In the genomic region with DNA sequence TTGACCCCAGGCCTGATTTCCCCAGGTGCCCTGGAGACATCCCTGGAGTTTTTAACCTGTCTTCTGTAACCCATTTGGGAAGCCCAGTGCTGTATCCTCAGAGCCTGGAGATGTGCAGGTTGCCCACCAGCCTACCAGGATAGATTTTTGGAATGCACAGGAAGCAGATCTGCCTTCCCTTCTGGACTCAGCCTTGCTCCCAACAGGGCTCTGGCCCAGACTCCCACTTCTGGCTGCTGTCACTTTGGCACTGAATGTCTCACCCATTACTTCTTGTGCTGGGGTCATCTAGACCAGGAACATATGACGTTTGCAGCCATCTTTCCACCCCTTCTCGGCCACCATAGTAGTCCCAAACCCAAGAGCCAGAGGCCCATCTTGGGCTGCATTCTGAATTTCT, we compare ENCODE assay signal across 27 mouse cellular contexts. TPM values are rescaled to one million over a fixed set of nuclear protein-coding genes. Genes with fewer than 3 reads are reported as not detected.
DNase-seq lines count a peak whose midpoint lies in the region; ATAC-seq and TF ChIP-seq lines count a peak whose summit lies in the region.
"Had no signal": no experiment of that assay in that cellular context is flagged by ENCODE, and none has a peak within 500 bp of the region (broad histone marks: within the 10 kb centered on the region; RNA-seq: fewer than 3 reads in every experiment).

No protein-coding gene starts in this region.

- H3K4me3 ChIP-seq in erythroblast, embryonic 14.5 days (replicated peaks), result peak overlapping the region; percentile 34
- H3K4me3 ChIP-seq in bone marrow, adult 2 months (replicated peaks; ENCODE audit: control insufficient read depth, low read depth, low read length), result no peak overlapping the region
- no peak overlapping the region; the same call in 1 of the 2 replicates for H3K4me3 ChIP-seq in liver, embryonic 13.5 days (replicated peaks)
- H3K4me3 ChIP-seq: gastrocnemius, adult 2 months; heart, embryonic 13.5 days; hindbrain, embryonic 15.5 days; left cerebral cortex, adult 2 months; limb, embryonic 12.5 days; neural tube, embryonic 15.5 days had no signal

- no peaks in the 10 kb centered on the region for H3K27me3 ChIP-seq in erythroblast, embryonic 14.5 days (ENCODE audit: control insufficient read depth)
- no peaks in the 10 kb centered on the region for H3K27me3 ChIP-seq in liver, embryonic 13.5 days
- H3K27me3 ChIP-seq: CH12.LX; heart, embryonic 13.5 days; hindbrain, embryonic 15.5 days; limb, embryonic 12.5 days; neural tube, embryonic 15.5 days had no signal

- H3K9me3 ChIP-seq in erythroblast, embryonic 14.5 days (ENCODE audit: control insufficient read depth, low read length), result no peaks in the 10 kb centered on the region
- H3K9me3 ChIP-seq in liver, embryonic 13.5 days (replicated peaks), result no peaks in the 10 kb centered on the region
- H3K9me3 ChIP-seq: heart, embryonic 13.5 days; hindbrain, embryonic 15.5 days; limb, embryonic 12.5 days; neural tube, embryonic 15.5 days had no signal

- peak overlapping the region; percentile 11; the same call in 1 of the 2 replicates for H3K27ac ChIP-seq in bone marrow, adult 2 months (ENCODE audit: control insufficient read depth, insufficient read depth, low read depth, low read length, poor library complexity)
- peak overlapping the region; percentile 99 for H3K27ac ChIP-seq in liver, embryonic 13.5 days
- H3K27ac ChIP-seq: heart, embryonic 13.5 days; hindbrain, embryonic 15.5 days; kidney, postnatal 0 days; neural tube, embryonic 15.5 days had no signal

- peak overlapping the region; percentile 86 for H3K4me2 ChIP-seq in liver, embryonic 13.5 days
- H3K4me2 ChIP-seq: heart, embryonic 13.5 days; hindbrain, embryonic 15.5 days; limb, embryonic 12.5 days; lung, embryonic 14.5 days; neural tube, embryonic 15.5 days had no signal

- no peak for ATAC-seq in erythroblast, adult 5-6 weeks (replicated peaks; ENCODE audit: low FRiP score, poor library complexity, severe bottlenecking)
- ATAC-seq in liver, embryonic 13.5 days (ENCODE audit: low read depth), result no peak
- ATAC-seq: intestine, postnatal 0 days; midbrain, embryonic 16.5 days had no signal

- 84% methylated on average over 2 of the region's 2 CpGs for WGBS in bone marrow, adult 2 months
- 71% methylated on average over 2 of the region's 2 CpGs for WGBS in liver, embryonic 13.5 days (ENCODE audit: insufficient replicate concordance)

- peaks cover 100% of the 10 kb centered on the region for H3K36me3 ChIP-seq in erythroblast, embryonic 14.5 days (ENCODE audit: control insufficient read depth)
- H3K36me3 ChIP-seq in liver, embryonic 13.5 days, result peaks cover 72% of the 10 kb centered on the region
- H3K36me3 ChIP-seq: hindbrain, embryonic 15.5 days; neural tube, embryonic 15.5 days had no signal

- peak overlapping the region; percentile 99 for H3K9ac ChIP-seq in liver, embryonic 13.5 days
- H3K9ac ChIP-seq: heart, embryonic 13.5 days; hindbrain, embryonic 15.5 days; limb, embryonic 12.5 days; lung, embryonic 14.5 days; neural tube, embryonic 15.5 days had no signal

- peak; percentile 72 for DNase-seq in cerebellum, adult 9-11 months
- no peak for DNase-seq in liver, embryonic 13.5 days
- no peak for DNase-seq in kidney, adult 8-10 months
- DNase-seq in embryo, embryonic 10.5 days (ENCODE audit: low spot score), result no peak
- DNase-seq: adrenal gland, postnatal 14 days; embryo, embryonic 11 days; gastrocnemius, adult 2 months; lung, embryonic 14.5 days; lung, postnatal 36 days; right cerebral cortex, postnatal 14 days; spleen, adult 18-20 months had no signal

- peaks cover 100% of the 10 kb centered on the region for H3K4me1 ChIP-seq in erythroblast, embryonic 14.5 days (ENCODE audit: control insufficient read depth)
- H3K4me1 ChIP-seq in bone marrow, adult 2 months (ENCODE audit: control insufficient read depth, insufficient read depth, low read length), result peaks cover 16% of the 10 kb centered on the region
- peaks cover 98% of the 10 kb centered on the region for H3K4me1 ChIP-seq in liver, embryonic 13.5 days (replicated peaks)

- no peak for TF ChIP-seq CTCF in bone marrow, adult 2 months (IDR thresholded peaks at IDR 0.05; ENCODE audit: control insufficient read depth, insufficient read depth, low read length)

- TF ChIP-seq POLR2A in bone marrow, adult 2 months (IDR thresholded peaks at IDR 0.05; ENCODE audit: borderline replicate concordance, control insufficient read depth, low read depth, low read length), result no peak

RNA-seq across cellular contexts. Expression of a gene that starts 10.8 kb away (rescaled TPM):
- 11.1 and 15.4 TPM in 2 replicates for polyA plus RNA-seq in erythroblast, embryonic 14.5 days (2012)
- 72.5 and 89.3 TPM in 2 replicates for total RNA-seq in erythroblast, adult 5-6 weeks (2015; ENCODE audit: low replicate concordance)
- 176 and 246 TPM in 2 replicates for total RNA-seq in erythroblast, adult 5-6 weeks (2017; ENCODE audit: low replicate concordance)
- 92.1 and 108 TPM in 2 replicates for polyA plus RNA-seq in bone marrow, adult 2 months (2011; ENCODE audit: insufficient read depth, insufficient read length, low replicate concordance, missing spikeins)
- 77.9 and 83.7 TPM in 2 replicates for polyA plus RNA-seq in liver, embryonic 13.5 days (2015; fragmentation: Nextera tagmentation; extraction: Ambion mirVana)

RNA-seq across cellular contexts. Expression of a gene that starts 58.7 kb away (rescaled TPM):
- 0.07 TPM in 1 of 2 replicates, not detected in the other for polyA plus RNA-seq in erythroblast, embryonic 14.5 days (2012)
- total RNA-seq in erythroblast, adult 5-6 weeks (2015; ENCODE audit: low replicate concordance), result not detected in 2 replicates
- 0.17 and 0.28 TPM in 2 replicates for total RNA-seq in erythroblast, adult 5-6 weeks (2017; ENCODE audit: low replicate concordance)
- 1.2 and 2.9 TPM in 2 replicates for polyA plus RNA-seq in bone marrow, adult 2 months (2011; ENCODE audit: insufficient read depth, insufficient read length, low replicate concordance, missing spikeins)
- 0.70 and 1.0 TPM in 2 replicates for polyA plus RNA-seq in liver, embryonic 13.5 days (2015; fragmentation: Nextera tagmentation; extraction: Ambion mirVana)
- total RNA-seq: CH12.LX; gastrocnemius, adult 2 months; granulocyte monocyte progenitor cell, adult 5-6 weeks; heart, postnatal 25 days; megakaryocyte-erythroid progenitor cell, adult 5-6 weeks had no signal
- polyA plus RNA-seq: embryonic facial prominence, embryonic 14.5 days; heart, embryonic 13.5 days; kidney, postnatal 0 days had no signal
